Mouse (Mus musculus): Measurements from ENCODE around the gene Hoxb2. TPM values are rescaled to one million over a fixed set of nuclear protein-coding genes. Genes with fewer than 3 reads are reported as not detected.

Gene Hoxb2
- polyA plus RNA-seq, 1 experiment from 2014 or later, result not detected

DNA sequence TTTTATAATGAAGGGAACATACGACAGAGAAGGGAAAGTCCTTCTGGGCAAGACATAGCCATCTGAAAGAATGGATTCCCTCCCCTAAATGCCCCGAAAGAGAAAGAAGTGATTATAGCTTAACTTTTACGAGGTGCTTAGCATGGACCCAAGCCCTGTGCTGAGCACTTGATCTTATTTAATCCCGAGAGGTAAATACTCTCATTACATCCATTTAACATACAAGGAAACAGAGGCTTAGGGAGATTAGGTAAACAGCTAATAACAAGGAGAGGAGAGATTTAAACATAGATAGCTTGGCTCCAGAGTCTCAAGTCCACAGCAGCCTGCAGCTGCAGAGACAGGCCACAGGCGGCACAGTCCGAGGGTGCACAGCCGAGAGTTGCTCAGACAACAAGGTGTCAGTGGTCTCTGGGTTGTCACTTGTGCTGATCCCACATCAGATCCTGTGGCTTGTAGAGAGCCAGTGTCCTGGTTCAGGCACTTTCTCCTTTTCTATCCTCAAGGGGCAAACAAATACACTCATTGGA lies 47.5 kb downstream of the Hoxb2 start:
- ATAC-seq (no peak), DNase-seq (ENCODE audit: low spot score) (no peak)
- 21% methylated on average over 7 of the region's 7 CpGs for WGBS
- H3K9me3 ChIP-seq (replicated peaks; ENCODE audit: control insufficient read depth, low read length), result no peaks in the 10 kb centered on the region
- H3K9ac ChIP-seq (ENCODE audit: low read length), result no peak overlapping the region
- H3K27me3 ChIP-seq (replicated peaks; ENCODE audit: control insufficient read depth, insufficient read depth, low read length), result no peaks in the 10 kb centered on the region
- H3K36me3 ChIP-seq (ENCODE audit: control insufficient read depth, insufficient read depth, low read length), result no peaks in the 10 kb centered on the region
- H3K4me3 ChIP-seq (ENCODE audit: low read depth, low read length), result no peak overlapping the region
- no peaks in the 10 kb centered on the region for H3K4me1 ChIP-seq (ENCODE audit: control insufficient read depth, insufficient read depth, low read length)
- H3K27ac ChIP-seq (ENCODE audit: low read depth, low read length), result no peak overlapping the region
- no peak overlapping the region for H3K4me2 ChIP-seq (ENCODE audit: low read length)

DNA sequence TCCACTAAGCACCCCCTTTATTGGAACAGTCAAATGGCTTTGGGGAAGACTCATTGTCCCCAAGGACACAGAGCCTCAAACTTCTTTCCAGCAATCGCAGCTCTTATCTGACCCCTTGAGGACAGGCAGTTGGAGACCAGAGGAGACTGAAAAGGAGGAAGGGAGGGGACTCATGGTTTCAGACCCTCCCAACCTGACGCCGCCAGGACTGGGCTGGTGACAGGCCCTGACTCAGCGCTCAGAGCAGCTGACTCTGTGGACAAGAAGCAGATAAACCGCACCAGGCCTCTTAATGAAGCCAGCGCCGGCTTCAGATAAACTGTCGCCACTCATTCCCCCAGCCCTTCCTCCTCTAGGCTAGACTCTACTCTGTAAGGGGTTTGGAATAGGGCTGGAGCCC lies 49.6 kb downstream of the Hoxb2 start:
- Histone ChIP-seq H3K9ac (ENCODE audit: low read length) (no peak overlapping the region), H3K9me3 (replicated peaks; ENCODE audit: control insufficient read depth, low read length) (no peaks in the 10 kb centered on the region), H3K36me3 (ENCODE audit: control insufficient read depth, insufficient read depth, low read length) (no peaks in the 10 kb centered on the region), H3K27ac (ENCODE audit: low read depth, low read length) (no peak overlapping the region), H3K4me1 (ENCODE audit: control insufficient read depth, insufficient read depth, low read length) (no peaks in the 10 kb centered on the region), H3K27me3 (replicated peaks; ENCODE audit: control insufficient read depth, insufficient read depth, low read length) (no peaks in the 10 kb centered on the region), H3K4me3 (ENCODE audit: low read depth, low read length) (no peak overlapping the region), H3K4me2 (ENCODE audit: low read length) (no peak overlapping the region)
- ATAC-seq, result no peak
- WGBS, result 25% methylated on average over 8 of the region's 8 CpGs
- DNase-seq (ENCODE audit: low spot score), result no peak

MicroRNAs encoded within 50 kb of the gene (microRNA counts, 519-probe panel; counts per million panel counts)
- 2,992 counts per million, percentile 24 among the panel's probes with 10 or more counts for microRNA mmu-miR-10a

Small RNA genes lying within 50 kb of the gene (microRNA-seq; reads per million reads assigned to microRNA genes)
- 388 reads per million, percentile 73 among the genes with 10 or more reads in this experiment for gene Mir10a

Other genes starting within 250 kb of the Hoxb2 start
- 0.14 TPM in 1 of 2 replicates, not detected in the other for gene Calcoco2, start 238.6 kb upstream of the Hoxb2 start, polyA plus RNA-seq (2014; fragmentation: Nextera tagmentation; extraction: Ambion mirVana)
- gene Ttll6, start 216.7 kb upstream of the Hoxb2 start, polyA plus RNA-seq (2014; fragmentation: Nextera tagmentation; extraction: Ambion mirVana), result 0.06 and 0.15 TPM in 2 replicates
- gene Hoxb13, start 156.2 kb upstream of the Hoxb2 start, polyA plus RNA-seq (2014; fragmentation: Nextera tagmentation; extraction: Ambion mirVana), result not detected in 2 replicates
- not detected in 2 replicates for gene Hoxb9, start 79.1 kb upstream of the Hoxb2 start, polyA plus RNA-seq (2014; fragmentation: Nextera tagmentation; extraction: Ambion mirVana)
- gene Hoxb8, start 68.6 kb upstream of the Hoxb2 start, polyA plus RNA-seq (2014; fragmentation: Nextera tagmentation; extraction: Ambion mirVana), result not detected in 2 replicates
- not detected in 2 replicates for gene Hoxb7, start 63.9 kb upstream of the Hoxb2 start, polyA plus RNA-seq (2014; fragmentation: Nextera tagmentation; extraction: Ambion mirVana)
- gene Hoxb6, start 58.0 kb upstream of the Hoxb2 start, polyA plus RNA-seq (2014; fragmentation: Nextera tagmentation; extraction: Ambion mirVana), result not detected in 2 replicates
- 0.15 TPM in 1 of 2 replicates, not detected in the other for gene Hoxb5, start 47.2 kb upstream of the Hoxb2 start, polyA plus RNA-seq (2014; fragmentation: Nextera tagmentation; extraction: Ambion mirVana)
- gene Hoxb4, start 32.3 kb upstream of the Hoxb2 start, polyA plus RNA-seq (2014; fragmentation: Nextera tagmentation; extraction: Ambion mirVana), result not detected in 2 replicates
- gene Hoxb3, start 27.2 kb upstream of the Hoxb2 start, polyA plus RNA-seq (2014; fragmentation: Nextera tagmentation; extraction: Ambion mirVana), result not detected in 2 replicates
- not detected in 2 replicates for gene Hoxb1, start 15.2 kb downstream of the Hoxb2 start, polyA plus RNA-seq (2014; fragmentation: Nextera tagmentation; extraction: Ambion mirVana)
- gene Skap1, start 114.1 kb downstream of the Hoxb2 start, polyA plus RNA-seq (2014; fragmentation: Nextera tagmentation; extraction: Ambion mirVana), result 2.4 and 2.8 TPM in 2 replicates

All from forebrain, embryonic 14.5 days (tissue).